Mouse (Mus musculus): ENCODE results near the gene Olfr50. TPM values are rescaled to one million over a fixed set of nuclear protein-coding genes. Genes with fewer than 3 reads are reported as not detected.

Olfr50 gene
- not detected for total RNA-seq (2021)
- long read RNA-seq, experiment 1, result 0 reads
- long read RNA-seq, experiment 2, result 0 reads

DNA sequence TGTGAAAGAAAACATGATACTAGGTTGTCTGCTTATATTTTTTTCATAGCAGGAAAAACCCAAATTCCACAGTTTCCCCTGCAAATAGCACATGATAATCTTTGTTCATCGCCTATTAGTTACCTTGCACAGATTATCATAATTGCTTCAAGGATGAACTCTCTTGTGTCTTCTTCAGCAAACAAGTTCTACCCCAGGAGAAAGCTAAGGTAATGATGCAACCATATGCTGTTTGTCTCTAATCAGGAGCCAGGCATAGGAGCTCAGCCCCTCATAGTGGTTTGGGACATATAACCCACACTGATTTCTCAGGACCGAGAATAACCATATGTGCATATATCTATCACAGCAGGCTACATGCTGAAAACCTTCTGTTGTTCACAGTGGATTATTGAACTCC lies at the start of gene Olfr50:
Gene Olfr50 (plus strand): TSS at position 301 of the 400 bp plus-strand sequence.
- DNase-seq (ENCODE audit: low spot score), result no peak

DNA sequence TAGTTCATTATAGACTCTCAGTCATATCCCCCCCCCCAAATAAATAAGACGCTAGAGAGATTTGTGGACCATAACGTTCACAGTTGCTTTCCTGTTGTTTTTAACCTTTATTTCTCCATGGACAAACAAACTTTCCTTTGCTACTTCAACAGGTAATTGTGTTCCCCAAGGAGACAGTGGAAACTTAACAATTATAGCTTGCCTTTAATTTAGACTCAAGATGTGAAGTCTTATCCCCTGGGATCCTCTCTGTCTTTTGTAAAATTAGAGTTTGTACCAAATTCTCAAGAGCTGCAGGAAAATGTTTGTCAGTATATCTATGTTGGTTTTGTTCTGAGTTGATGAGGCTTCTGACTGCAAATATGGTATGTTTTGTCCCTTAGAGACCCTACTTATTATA lies 6.4 kb upstream of the Olfr50 start, which contains the start of gene Olfr348:
Gene Olfr348 (plus strand): TSS at position 301 of the 400 bp plus-strand sequence.
- DNase-seq (ENCODE audit: low spot score), result no peak

DNA sequence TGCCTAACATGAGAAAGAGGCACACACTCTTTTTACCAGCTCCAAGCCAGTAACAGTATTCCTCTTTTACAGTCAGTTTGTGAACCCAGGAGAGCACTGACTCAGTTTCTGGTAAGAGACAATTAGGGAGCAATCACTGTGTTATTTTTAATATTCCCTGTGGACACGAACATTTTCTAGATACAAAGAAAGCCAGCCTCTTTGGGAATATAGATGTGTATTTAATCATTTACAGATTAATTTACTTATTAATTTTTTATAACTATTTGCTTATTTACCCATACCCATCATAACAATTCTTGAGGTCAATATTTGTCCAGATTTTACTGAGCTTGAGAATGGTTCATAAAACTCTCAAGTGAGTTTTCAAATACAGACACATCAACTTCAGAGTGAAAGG lies 26.6 kb downstream of the Olfr50 start, which contains the start of gene Olfr3:
Gene Olfr3 (minus strand): TSS at position 101 of the 400 bp plus-strand sequence.
- DNase-seq (ENCODE audit: low spot score), result no peak

DNA sequence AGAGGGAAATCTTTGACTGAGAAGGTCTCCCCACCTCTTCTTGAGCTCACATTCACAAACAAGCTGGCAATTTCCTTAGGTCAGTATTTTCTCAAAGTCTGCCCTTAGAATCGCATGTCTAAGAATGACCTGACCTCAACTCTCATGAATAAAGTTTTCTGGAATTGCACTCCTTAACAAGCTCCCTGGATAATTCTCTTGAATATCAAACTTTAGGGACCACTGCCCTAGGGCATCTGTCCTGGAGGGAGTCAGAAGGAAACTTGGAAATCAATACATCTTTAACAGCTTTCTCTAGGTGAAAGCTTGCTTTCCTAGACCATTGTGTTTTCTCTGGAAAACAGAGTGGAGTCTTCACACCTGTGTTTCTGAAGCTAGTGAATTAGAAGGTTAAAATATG lies 55.7 kb downstream of the Olfr50 start, which contains the start of gene Olfr350:
Gene Olfr350 (plus strand): TSS at position 301 of the 400 bp plus-strand sequence.
- no peak for DNase-seq (ENCODE audit: low spot score)

Other genes with a start within 250 kb of the Olfr50 start
- gene Olfr344, start 223.9 kb upstream of the Olfr50 start, total RNA-seq (2021), result not detected
- gene Olfr345, start 150.5 kb upstream of the Olfr50 start, total RNA-seq (2021), result not detected
- gene Olfr346, start 104.8 kb upstream of the Olfr50 start, total RNA-seq (2021), result not detected
- gene Olfr347, start 58.6 kb upstream of the Olfr50 start, total RNA-seq (2021), result not detected
- not detected for gene Olfr348, start 6.3 kb upstream of the Olfr50 start, total RNA-seq (2021)
- gene Olfr3, start 26.5 kb downstream of the Olfr50 start, total RNA-seq (2021), result not detected
- gene Olfr350, start 55.8 kb downstream of the Olfr50 start, total RNA-seq (2021), result not detected
- not detected for gene Olfr351, start 72.1 kb downstream of the Olfr50 start, total RNA-seq (2021)
- gene Olfr352, start 77.9 kb downstream of the Olfr50 start, total RNA-seq (2021), result not detected
- not detected for gene Olfr353, start 102.4 kb downstream of the Olfr50 start, total RNA-seq (2021)
- gene Olfr354, start 115.1 kb downstream of the Olfr50 start, total RNA-seq (2021), result not detected
- not detected for gene Olfr355, start 138.4 kb downstream of the Olfr50 start, total RNA-seq (2021)
- gene Olfr356, start 146.6 kb downstream of the Olfr50 start, total RNA-seq (2021), result not detected
- not detected for gene Olfr357, start 203.3 kb downstream of the Olfr50 start, total RNA-seq (2021)
- gene Olfr358, start 218.8 kb downstream of the Olfr50 start, total RNA-seq (2021), result not detected

All from gastrocnemius, adult 18-20 months (tissue).